Mouse (Mus musculus) stomach, postnatal 0 days (tissue): Measurements from ENCODE around the gene Psmb10.

Source experiments
- CTCF ChIP-seq: IDR thresholded peaks from 2 replicates; pipeline ENCODE4 v1.5.1; 2016; ENCODE audit warnings: antibody characterized with exemption, low read depth, mild to moderate bottlenecking, moderate library complexity
- EP300 ChIP-seq: optimal IDR thresholded peaks from 2 replicates; pipeline ENCODE3; 2016; ENCODE audit warnings: antibody characterized with exemption

- TF ChIP-seq CTCF (no peak), EP300 (no peak)
Observed at GRCm38 (mm10) chr8:105919390-105919789, 18.9 kb downstream of the Psmb10 start.
